Mouse (Mus musculus) thymus, adult 2 months (tissue): ENCODE data around the gene Wdfy3. TPM values are rescaled to one million over a fixed set of nuclear protein-coding genes. Genes with fewer than 3 reads are reported as not detected.
"Not testable (repeated sequence)": the region's sequence is repeated elsewhere in the genome, so short reads cannot be mapped to it uniquely, and the experiment has no call there.

Experiments used
- DNase-seq: peaks from one replicate; pipeline ENCODE4 v3.0.0; 2021
- H3K27ac ChIP-seq: fragments of 200-500 bp; 2 replicates; pipeline ENCODE4 v1.5.1; 2012; ENCODE audit warnings: low read length, control low read depth; ENCODE audit not compliant: control insufficient read depth, insufficient read depth
- H3K27me3 ChIP-seq: fragments of 200-500 bp; 2 replicates; pipeline ENCODE4 v1.6.1; 2012; ENCODE audit warnings: mild to moderate bottlenecking, low read length, moderate library complexity, mixed read lengths; ENCODE audit not compliant: control insufficient read depth, insufficient read depth
- H3K36me3 ChIP-seq: fragments of 200-500 bp; 2 replicates; pipeline ENCODE4 v1.6.1; 2012; ENCODE audit warnings: mild to moderate bottlenecking, low read length, moderate library complexity; ENCODE audit not compliant: control insufficient read depth, insufficient read depth
- H3K4me1 ChIP-seq: fragments of 200-500 bp; replicated peaks from 2 replicates; pipeline ENCODE4 v1.6.1; 2012; ENCODE audit warnings: low read length; ENCODE audit not compliant: control insufficient read depth, insufficient read depth
- H3K4me3 ChIP-seq: fragments of 200-500 bp; 2 replicates; pipeline ENCODE4 v1.5.1; 2012; ENCODE audit warnings: mild to moderate bottlenecking, low read length, control low read depth, moderate library complexity; ENCODE audit not compliant: control insufficient read depth, insufficient read depth
- CTCF ChIP-seq: fragments of 200-500 bp; IDR thresholded peaks from 2 replicates; pipeline ENCODE4 v1.5.1; 2012; ENCODE audit warnings: mild to moderate bottlenecking, control low read depth, low read length, moderate library complexity, borderline replicate concordance; ENCODE audit not compliant: control insufficient read depth, poor library complexity, insufficient read depth; ENCODE audit errors: extremely low read depth
- POLR2A ChIP-seq: fragments of 200-500 bp; IDR thresholded peaks from 2 replicates; pipeline ENCODE4 v1.6.1; 2012; ENCODE audit warnings: mild to moderate bottlenecking, low read length, control low read depth, moderate library complexity; ENCODE audit not compliant: control insufficient read depth, poor library complexity, insufficient read depth; ENCODE audit errors: extremely low read depth
- WGBS: fragments of 180-500 bp; shearing (Covaris S2); methylation state at CpG from one replicate; pipeline ENCODE4 v1.1.7; 2018; 5-methylcytosine and 5-hydroxymethylcytosine counted together
- polyA plus RNA-seq: library from polyadenylated mRNA; depleted of rRNA; stranded (reverse); fragments of >200 nt; gene quantifications from 2 replicates; pipeline ENCODE4 v1.2.3, GENCODE M21; 2012

Wdfy3 gene
- polyA plus RNA-seq, 1 experiment, result 6.8 TPM

GRCm38 (mm10) chr5:101909468-101909867 lies 160.3 kb downstream of the Wdfy3 start:
- H3K4me1 ChIP-seq, result no peaks in the 10 kb centered on the region
- no peak overlapping the region for H3K4me3 ChIP-seq
- TF ChIP-seq POLR2A (no peak), CTCF (no peak)
- DNase-seq, result no peak
- no peak overlapping the region for H3K27ac ChIP-seq
- 96% methylated on average over 10 of the region's 10 CpGs for WGBS
- no peaks in the 10 kb centered on the region for H3K36me3 ChIP-seq
- no peaks in the 10 kb centered on the region for H3K27me3 ChIP-seq

DNA sequence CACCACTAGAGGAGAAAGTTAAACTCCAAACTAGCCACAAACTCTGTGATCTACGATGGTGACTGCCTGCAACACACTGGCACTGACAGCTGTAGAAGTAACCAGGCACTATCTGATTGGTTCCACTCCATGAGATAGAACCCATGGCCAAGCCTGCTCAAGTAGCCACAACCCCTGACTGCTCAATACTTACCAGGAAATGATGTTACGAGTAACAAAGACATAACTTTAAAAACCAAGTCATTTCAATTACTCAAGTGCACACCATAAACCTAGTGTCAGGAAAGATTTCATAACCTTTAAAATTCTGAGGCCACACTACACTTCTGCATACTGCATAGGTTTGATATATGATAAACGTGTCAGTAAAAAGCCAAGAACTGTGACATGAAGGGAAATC lies 164.1 kb downstream of the Wdfy3 start:
- DNase-seq, result no peak
- no peak for TF ChIP-seq POLR2A
- TF ChIP-seq CTCF, result no peak
- 92% methylated on average over 3 of the region's 3 CpGs for WGBS
- Histone ChIP-seq H3K36me3 (no peaks in the 10 kb centered on the region), H3K27me3 (no peaks in the 10 kb centered on the region), H3K27ac (no peak overlapping the region), H3K4me3 (no peak overlapping the region), H3K4me1 (no peaks in the 10 kb centered on the region)

- not testable (repeated sequence) for H3K27ac ChIP-seq, H3K27me3 ChIP-seq, H3K4me3 ChIP-seq, H3K4me1 ChIP-seq, DNase-seq, H3K36me3 ChIP-seq
- WGBS, result 95% methylated on average over 4 of the region's 4 CpGs
Measured at GRCm38 (mm10) chr5:101904841-101905240, 164.9 kb downstream of the Wdfy3 start.

GRCm38 (mm10) chr5:101902686-101903085 lies 167.0 kb downstream of the Wdfy3 start:
- H3K4me1 ChIP-seq, result no peaks in the 10 kb centered on the region
- no peaks in the 10 kb centered on the region for H3K36me3 ChIP-seq
- no peak overlapping the region for H3K4me3 ChIP-seq
- WGBS, result 92% methylated on average over 1 of the region's 1 CpGs
- H3K27me3 ChIP-seq, result no peaks in the 10 kb centered on the region
- H3K27ac ChIP-seq, result no peak overlapping the region
- DNase-seq, result no peak
- TF ChIP-seq CTCF (no peak), POLR2A (no peak)

- TF ChIP-seq POLR2A, result no peak
- no peak for TF ChIP-seq CTCF
- Histone ChIP-seq H3K36me3 (no peaks in the 10 kb centered on the region), H3K4me3 (no peak overlapping the region), H3K27ac (no peak overlapping the region), H3K4me1 (no peaks in the 10 kb centered on the region), H3K27me3 (no peaks in the 10 kb centered on the region)
- DNase-seq, result no peak
- 98% methylated on average over 15 of the region's 15 CpGs for WGBS
Measured at GRCm38 (mm10) chr5:101899981-101900380, 169.7 kb downstream of the Wdfy3 start.

- Histone ChIP-seq H3K36me3 (no peaks in the 10 kb centered on the region), H3K4me1 (no peaks in the 10 kb centered on the region), H3K27ac (no peak overlapping the region), H3K4me3 (no peak overlapping the region), H3K27me3 (no peaks in the 10 kb centered on the region)
- TF ChIP-seq POLR2A (no peak), CTCF (no peak)
- no peak for DNase-seq
- 93% methylated on average over 11 of the region's 11 CpGs for WGBS
Measured at GRCm38 (mm10) chr5:101896784-101897183, 172.9 kb downstream of the Wdfy3 start.

DNA sequence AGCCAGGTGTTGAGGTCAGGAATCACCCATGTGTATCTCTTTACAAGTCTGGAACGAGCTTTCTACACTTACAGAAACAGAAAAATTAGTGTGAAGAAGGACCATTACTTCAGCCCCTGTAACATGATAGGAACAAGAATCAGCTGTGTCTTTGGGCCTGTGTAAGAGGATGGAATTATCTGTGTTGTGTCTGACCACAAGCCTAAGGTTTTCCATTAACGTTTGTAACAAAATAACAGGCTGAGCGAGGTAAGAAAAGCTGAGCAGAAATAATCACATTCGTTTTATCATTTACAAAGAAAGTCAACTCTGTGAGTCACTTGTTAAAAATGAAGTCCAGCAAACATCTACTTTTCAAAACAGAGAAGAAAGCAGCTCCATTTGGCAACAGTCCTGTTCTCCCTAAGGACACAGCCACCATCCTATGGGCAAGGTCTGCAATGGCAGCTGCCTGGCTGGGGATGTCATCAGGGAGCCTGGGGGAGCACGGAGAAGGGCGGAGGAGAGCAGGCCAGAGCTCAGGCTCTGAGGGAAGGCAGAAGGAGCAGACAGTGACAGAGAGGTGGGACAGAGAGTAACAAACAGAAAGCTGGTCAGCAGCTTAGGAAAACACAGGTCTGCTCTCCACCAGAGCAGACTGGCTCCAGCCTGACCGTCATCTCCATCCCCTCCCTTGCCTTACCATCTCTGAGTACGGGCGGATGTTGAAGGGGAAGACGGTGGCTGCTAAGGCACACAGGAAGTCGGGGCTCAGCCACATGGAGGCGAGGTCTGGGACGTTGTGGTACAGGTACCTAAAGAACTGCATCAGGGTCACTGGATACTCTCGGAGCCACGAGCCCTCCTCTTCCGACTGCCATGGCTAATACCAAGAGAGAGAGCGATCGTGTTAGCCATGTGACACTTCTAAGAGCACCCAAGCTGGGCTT lies 173.7 kb downstream of the Wdfy3 start:
- no peak for TF ChIP-seq POLR2A
- no peak for TF ChIP-seq CTCF
- no peak overlapping the region for H3K27ac ChIP-seq
- H3K4me3 ChIP-seq, result no peak overlapping the region
- 75% methylated on average over 18 of the region's 18 CpGs for WGBS
- no peaks in the 10 kb centered on the region for H3K27me3 ChIP-seq
- DNase-seq, result no peak
- H3K4me1 ChIP-seq, result no peaks in the 10 kb centered on the region
- no peaks in the 10 kb centered on the region for H3K36me3 ChIP-seq
